Mouse (Mus musculus) stomach, postnatal 0 days (tissue): ENCODE measurements around the gene Zfp524. TPM values are rescaled to one million over a fixed set of nuclear protein-coding genes. Genes with fewer than 3 reads are reported as not detected.
A peak's percentile ranks its signal among the peaks of the same experiment; 100 is the strongest.

Source experiments
- ATAC-seq: fragments of 200-750 bp; cut with Nextera tagmentation; 2 replicates; pipeline ENCODE4 v1.8.0; 2017; ENCODE audit not compliant: low FRiP score, low TSS enrichment
- DNase-seq: peaks from one replicate; pipeline ENCODE4 v3.0.0-alpha.2; 2016; ENCODE audit warnings: low spot score
- H3K27ac ChIP-seq: fragments of 300-500 bp; sonication (generic); replicated peaks from 2 replicates; pipeline ENCODE4 v1.5.1; 2014; ENCODE audit warnings: mild to moderate bottlenecking, control low read depth
- H3K27me3 ChIP-seq: fragments of 300-500 bp; sonication (generic); 2 replicates; pipeline ENCODE4 v1.6.1; 2014; ENCODE audit warnings: low read length; ENCODE audit not compliant: control insufficient read depth, insufficient read depth
- H3K36me3 ChIP-seq: fragments of 300-500 bp; sonication (generic); 2 replicates; pipeline ENCODE4 v1.6.1; 2014; ENCODE audit warnings: low read length, mixed read lengths; ENCODE audit not compliant: control insufficient read depth, insufficient read depth
- H3K4me1 ChIP-seq: fragments of 300-500 bp; sonication (generic); replicated peaks from 2 replicates; pipeline ENCODE4 v1.6.1; 2014; ENCODE audit warnings: antibody characterized with exemption; ENCODE audit not compliant: control insufficient read depth, insufficient read depth
- H3K4me2 ChIP-seq: fragments of 300-500 bp; sonication (generic); replicated peaks from 2 replicates; pipeline ENCODE4 v1.6.1; 2014; ENCODE audit warnings: low read depth, mild to moderate bottlenecking, control low read depth, moderate library complexity
- H3K4me3 ChIP-seq: fragments of 300-500 bp; sonication (generic); 2 replicates; pipeline ENCODE4 v1.5.1; 2014; ENCODE audit warnings: low read depth, low read length, control low read depth
- H3K9ac ChIP-seq: fragments of 300-500 bp; sonication (generic); 2 replicates; pipeline ENCODE4 v1.6.1; 2014; ENCODE audit warnings: mild to moderate bottlenecking, low read length, control low read depth, mixed read lengths
- H3K9me3 ChIP-seq: fragments of 300-500 bp; sonication (generic); 2 replicates; pipeline ENCODE4 v1.6.1; 2016; ENCODE audit warnings: low read length; ENCODE audit not compliant: control insufficient read depth
- CTCF ChIP-seq: IDR thresholded peaks from 2 replicates; pipeline ENCODE4 v1.5.1; 2016; ENCODE audit warnings: antibody characterized with exemption, low read depth, mild to moderate bottlenecking, moderate library complexity
- EP300 ChIP-seq: optimal IDR thresholded peaks from 2 replicates; pipeline ENCODE3; 2016; ENCODE audit warnings: antibody characterized with exemption
- WGBS: fragments of 180-500 bp; shearing (Covaris S2); extraction: QIAGEN DNeasy Blood & Tissue Kit; methylation state at CpG from one replicate; pipeline ENCODE4 v1.1.7; 2014; 5-methylcytosine and 5-hydroxymethylcytosine counted together
- polyA plus RNA-seq: library from polyadenylated mRNA; unstranded; fragments of >200 nt; fragmentation: Nextera tagmentation; extraction: Ambion mirVana; gene quantifications from 2 replicates; pipeline ENCODE4 v1.2.1, GENCODE M21; 2015

Zfp524 gene
- polyA plus RNA-seq, 1 experiment from 2014 or later = 14.0 TPM

DNA sequence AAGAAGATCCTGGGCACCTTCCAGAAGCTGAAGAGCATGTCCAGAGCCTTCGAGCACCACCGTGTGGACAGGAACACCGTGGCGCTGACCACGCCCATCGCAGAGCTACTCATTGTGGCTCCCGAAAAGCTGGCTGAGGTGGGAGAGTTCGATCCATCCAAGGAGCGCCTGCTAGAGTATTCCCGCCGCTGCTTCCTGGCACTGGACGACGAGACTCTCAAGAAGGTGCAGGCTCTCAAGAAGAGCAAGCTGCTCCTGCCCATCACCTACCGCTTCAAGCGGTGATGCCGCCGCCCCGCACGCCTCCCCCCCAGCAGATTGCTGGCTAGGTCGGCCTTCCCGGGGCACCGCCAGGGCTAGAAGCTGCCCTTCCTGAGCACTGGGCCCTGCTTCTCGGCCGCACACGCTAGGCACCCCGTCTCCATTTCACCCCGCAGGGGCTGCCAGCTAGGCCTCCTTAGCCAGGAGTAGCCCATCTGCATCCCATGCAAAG, 46.1 kb downstream of the Zfp524 start:
- H3K9ac ChIP-seq = peak overlapping the region; percentile 96
- peak overlapping the region; percentile 99 for H3K27ac ChIP-seq
- H3K36me3 ChIP-seq = no peaks in the 10 kb centered on the region
- peaks cover 5% of the 10 kb centered on the region; the same call in 1 of the 2 replicates for H3K27me3 ChIP-seq
- peak overlapping the region; percentile 67 for H3K4me3 ChIP-seq
- H3K9me3 ChIP-seq = no peaks in the 10 kb centered on the region
- 4% methylated on average over 25 of the region's 27 CpGs for WGBS
- TF ChIP-seq EP300 (no peak), CTCF (peak; percentile 87)
- peak; percentile 84 for DNase-seq
- peak overlapping the region; percentile 90 for H3K4me2 ChIP-seq
- ATAC-seq = no peak
- 0 out of 2 replicates have a peak, but pooled peaks cover 4% of the 10 kb centered on the region for H3K4me1 ChIP-seq

DNA sequence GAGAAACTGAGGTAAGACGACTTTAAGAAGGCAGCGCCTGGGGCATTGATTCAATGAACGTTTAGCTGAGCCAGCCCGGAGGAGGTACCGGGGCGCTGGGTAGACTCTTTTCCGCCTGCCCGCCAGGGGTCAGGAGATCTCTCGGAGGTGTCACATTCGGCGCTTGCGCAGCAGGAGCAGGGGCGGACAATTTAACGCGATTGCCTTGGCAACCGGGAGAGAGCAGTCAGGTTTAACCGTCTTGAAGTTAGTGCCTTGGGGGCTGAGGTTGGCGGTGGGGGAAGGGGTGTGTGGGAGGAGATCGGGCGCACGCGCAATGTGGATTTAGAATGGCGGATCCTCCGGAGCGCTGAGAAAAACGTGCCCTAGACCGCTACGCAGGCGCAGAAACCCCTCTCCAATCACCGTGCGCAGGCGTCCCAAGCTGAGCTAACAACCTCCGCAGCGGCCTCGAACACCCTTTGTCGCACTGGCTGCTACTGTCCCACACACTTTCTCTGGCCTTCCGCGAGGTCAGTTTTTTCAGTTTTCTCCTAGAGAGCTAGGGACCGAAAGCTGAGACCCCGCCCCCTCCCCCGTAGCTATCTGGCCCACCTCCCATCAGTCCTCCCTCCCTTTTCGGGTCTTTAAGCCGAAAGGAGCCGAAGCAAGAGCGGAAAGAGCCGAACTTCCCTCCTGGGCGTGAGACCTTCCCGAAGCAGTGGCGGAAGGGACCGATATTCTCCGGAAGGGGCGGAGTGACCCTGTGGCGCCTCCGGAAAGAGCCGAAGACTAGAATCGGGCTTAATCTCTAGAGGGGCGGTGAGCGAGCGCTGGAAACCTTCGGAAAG, 46.9 kb downstream of the Zfp524 start:
- under 1% methylated on average over 60 of the region's 60 CpGs for WGBS
- peak; percentile 93 for ATAC-seq
- H3K4me2 ChIP-seq = peak overlapping the region; percentile 90
- H3K27me3 ChIP-seq = no peaks in the 10 kb centered on the region
- peak overlapping the region; percentile 99 for H3K27ac ChIP-seq
- TF ChIP-seq EP300 (no peak), CTCF (peak; percentile 79)
- H3K4me1 ChIP-seq = 0 out of 2 replicates have a peak, but pooled peaks cover 4% of the 10 kb centered on the region
- H3K9me3 ChIP-seq = no peaks in the 10 kb centered on the region
- H3K4me3 ChIP-seq = peak overlapping the region; percentile 67
- DNase-seq = peak; percentile 95
- peak overlapping the region; percentile 96 for H3K9ac ChIP-seq
- H3K36me3 ChIP-seq = no peaks in the 10 kb centered on the region; the same call in 1 of the 2 replicates

DNA sequence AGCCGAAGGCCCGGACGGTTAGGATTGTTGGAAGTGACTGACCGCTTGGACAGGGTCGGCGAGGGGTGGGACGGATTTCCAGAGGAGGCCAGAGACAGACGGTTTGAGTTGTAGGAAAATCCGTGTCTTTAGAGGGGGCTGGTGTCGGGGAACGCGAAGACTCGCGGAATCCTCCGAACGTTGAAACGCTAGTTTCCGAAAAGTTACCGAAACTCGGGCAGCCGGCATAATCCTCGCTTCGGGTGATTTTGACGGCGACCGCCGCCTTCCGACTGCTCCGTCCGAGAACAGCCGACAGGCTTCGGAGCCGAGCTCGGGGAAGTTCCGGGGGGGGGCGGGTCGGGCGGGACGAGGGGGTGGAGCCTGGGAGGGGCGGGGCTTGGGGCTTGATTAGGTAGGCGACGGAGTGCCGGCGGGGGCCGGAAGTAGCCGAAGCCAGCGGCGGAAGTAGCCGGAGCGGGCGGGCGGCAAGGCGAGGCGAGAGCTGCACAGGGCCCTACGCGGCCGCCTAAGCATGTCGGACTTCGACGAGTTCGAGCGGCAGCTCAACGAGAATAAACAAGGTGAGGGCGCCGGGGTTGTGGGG, 47.7 kb downstream of the Zfp524 start, which contains the start of gene U2af2:
Gene U2af2, plus strand, starts transcription at position 370 of the 586 bp plus-strand sequence.
- H3K27ac ChIP-seq = peak within 1 kb of the TSS; percentile 99
- no peaks in the 10 kb centered on the region for H3K9me3 ChIP-seq
- TF ChIP-seq CTCF (no peak), EP300 (no peak)
- 0 out of 2 replicates have a peak, but pooled peaks cover 4% of the 10 kb centered on the region for H3K4me1 ChIP-seq
- DNase-seq (peak; percentile 98), ATAC-seq (peak; percentile 88)
- no peaks in the 10 kb centered on the region for H3K27me3 ChIP-seq
- H3K9ac ChIP-seq = peak within 1 kb of the TSS; percentile 96
- under 1% methylated on average over 63 of the region's 65 CpGs for WGBS
- H3K4me3 ChIP-seq = peak within 1 kb of the TSS; percentile 67
- no peaks in the 10 kb centered on the region; the same call in 1 of the 2 replicates for H3K36me3 ChIP-seq
- H3K4me2 ChIP-seq = peak within 1 kb of the TSS; percentile 90

DNA sequence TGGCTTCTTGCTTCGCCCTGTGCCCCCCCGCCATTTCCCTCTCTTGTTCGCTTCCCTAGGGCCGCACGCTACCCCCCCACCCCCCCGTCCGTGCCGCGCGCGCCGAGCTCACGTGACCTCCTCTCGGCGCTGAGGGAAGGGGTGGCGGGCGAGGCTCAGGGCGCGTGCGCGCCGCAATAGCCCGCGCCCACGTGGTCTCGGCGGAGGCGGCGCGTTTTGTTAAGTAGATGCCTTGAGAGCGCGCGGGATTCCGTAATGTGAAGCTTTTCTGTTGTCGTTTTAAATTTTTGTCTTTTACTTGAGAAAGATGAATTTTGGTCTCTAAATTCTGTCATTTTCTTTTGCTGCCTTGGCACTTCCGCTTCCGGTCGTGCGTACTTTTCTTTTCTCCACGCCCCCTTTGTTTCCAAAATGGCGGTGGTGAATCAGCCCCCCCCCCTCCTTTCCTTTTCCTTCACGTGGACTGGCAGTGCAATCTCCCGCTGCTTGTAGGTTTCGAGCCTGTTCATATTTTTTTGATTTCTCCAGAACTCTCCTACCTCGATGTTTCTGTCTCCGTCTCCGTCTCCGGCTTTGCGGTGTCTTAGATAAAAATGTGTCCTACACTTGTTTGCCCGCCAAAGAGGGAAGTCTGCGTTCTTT, 48.3 kb downstream of the Zfp524 start:
- Histone ChIP-seq H3K27ac (peak overlapping the region; percentile 99), H3K4me1 (0 out of 2 replicates have a peak, but pooled peaks cover 4% of the 10 kb centered on the region), H3K9me3 (no peaks in the 10 kb centered on the region), H3K4me3 (peak overlapping the region; percentile 67), H3K4me2 (peak overlapping the region; percentile 90), H3K27me3 (no peaks in the 10 kb centered on the region), H3K9ac (peak overlapping the region; percentile 96), H3K36me3 (peaks cover 4% of the 10 kb centered on the region)
- under 1% methylated on average over 46 of the region's 51 CpGs for WGBS
- DNase-seq = peak; percentile 83
- TF ChIP-seq CTCF (no peak), EP300 (no peak)
- ATAC-seq = peak; percentile 67

DNA sequence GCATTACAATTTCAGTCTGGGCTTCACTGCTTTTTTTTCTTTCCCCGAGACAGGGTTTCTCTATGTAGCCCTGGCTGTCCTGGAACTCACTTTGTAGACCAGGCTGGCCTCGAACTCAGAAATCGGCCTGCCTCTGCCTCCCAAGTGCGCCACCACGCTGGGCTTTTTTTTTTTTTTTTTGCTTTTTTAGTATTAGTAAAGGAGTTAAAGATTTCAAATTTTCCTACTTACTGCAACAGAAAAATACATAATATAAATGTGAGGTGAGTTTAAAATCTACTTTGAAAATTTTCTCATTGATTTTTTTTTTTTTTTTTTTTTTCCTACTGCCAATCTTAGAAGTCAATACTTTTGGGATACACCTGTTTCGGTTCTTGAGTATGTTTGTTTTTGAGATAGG, 50.7 kb downstream of the Zfp524 start:
- no peak overlapping the region for H3K4me2 ChIP-seq
- 87% methylated on average over 6 of the region's 6 CpGs for WGBS
- TF ChIP-seq CTCF = no peak
- no peak for TF ChIP-seq EP300
- 0 out of 2 replicates have a peak, but pooled peaks cover 4% of the 10 kb centered on the region for H3K4me1 ChIP-seq
- DNase-seq = no peak
- H3K4me3 ChIP-seq = no peak overlapping the region
- no peaks in the 10 kb centered on the region for H3K27me3 ChIP-seq
- ATAC-seq = no peak
- H3K9ac ChIP-seq = no peak overlapping the region
- H3K36me3 ChIP-seq = peaks cover 13% of the 10 kb centered on the region
- no peak overlapping the region for H3K27ac ChIP-seq
- H3K9me3 ChIP-seq = no peaks in the 10 kb centered on the region

Other genes with a start within 250 kb of the Zfp524 start
- not detected in 2 replicates for gene Fam71e2, start 243.1 kb upstream of the Zfp524 start, polyA plus RNA-seq
- 0.42 and 0.65 TPM in 2 replicates for gene Il11, start 231.6 kb upstream of the Zfp524 start, polyA plus RNA-seq
- gene Tmem190, start 231.5 kb upstream of the Zfp524 start, polyA plus RNA-seq = 0.42 and 0.80 TPM in 2 replicates
- 69.0 and 70.7 TPM in 2 replicates for gene Tmem238, start 224.8 kb upstream of the Zfp524 start, polyA plus RNA-seq
- 322 and 359 TPM in 2 replicates for gene Rpl28, start 221.5 kb upstream of the Zfp524 start, polyA plus RNA-seq
- 95.5 and 111 TPM in 2 replicates for gene Ube2s, start 201.8 kb upstream of the Zfp524 start, polyA plus RNA-seq
- 0.15 and 0.16 TPM in 2 replicates for gene Shisa7, start 169.7 kb upstream of the Zfp524 start, polyA plus RNA-seq
- 17.5 and 21.7 TPM in 2 replicates for gene Isoc2b, start 144.2 kb upstream of the Zfp524 start, polyA plus RNA-seq
- 0.56 and 0.67 TPM in 2 replicates for gene Isoc2a, start 137.3 kb upstream of the Zfp524 start, polyA plus RNA-seq
- gene Gm36210, start 107.9 kb upstream of the Zfp524 start, polyA plus RNA-seq = not detected in 2 replicates
- gene Zfp628, start 99.2 kb upstream of the Zfp524 start, polyA plus RNA-seq = 1.8 and 1.9 TPM in 2 replicates
- 2.3 and 2.5 TPM in 2 replicates for gene Nat14, start 92.4 kb upstream of the Zfp524 start, polyA plus RNA-seq
- 1.3 and 1.9 TPM in 2 replicates for gene Ssc5d, start 88.6 kb upstream of the Zfp524 start, polyA plus RNA-seq
- 0.15 TPM in 1 of 2 replicates, not detected in the other for gene Sbk2, start 50.0 kb upstream of the Zfp524 start, polyA plus RNA-seq
- gene Sbk3, start 43.2 kb upstream of the Zfp524 start, polyA plus RNA-seq = 0.04 TPM in 1 of 2 replicates, not detected in the other
- gene Zfp579, start 18.3 kb upstream of the Zfp524 start, polyA plus RNA-seq = 10.9 and 15.0 TPM in 2 replicates
- gene Fiz1, start 282 bp downstream of the Zfp524 start, polyA plus RNA-seq = 14.9 and 17.8 TPM in 2 replicates
- gene Gm44973, start 1.1 kb downstream of the Zfp524 start, polyA plus RNA-seq = 3.3 and 3.7 TPM in 2 replicates
- 2.2 and 2.3 TPM in 2 replicates for gene Zfp865, start 6.0 kb downstream of the Zfp524 start, polyA plus RNA-seq
- 13.6 and 14.6 TPM in 2 replicates for gene Ccdc106, start 6.1 kb downstream of the Zfp524 start, polyA plus RNA-seq
- gene 4632433K11Rik, start 19.7 kb downstream of the Zfp524 start, polyA plus RNA-seq = not detected in 2 replicates
- 4.1 and 4.3 TPM in 2 replicates for gene Zfp784, start 24.0 kb downstream of the Zfp524 start, polyA plus RNA-seq
- gene Zfp580, start 37.1 kb downstream of the Zfp524 start, polyA plus RNA-seq = 21.0 and 21.6 TPM in 2 replicates
- 49.2 and 50.1 TPM in 2 replicates for gene U2af2, start 47.7 kb downstream of the Zfp524 start, polyA plus RNA-seq
- 41.0 and 44.5 TPM in 2 replicates for gene Epn1, start 65.8 kb downstream of the Zfp524 start, polyA plus RNA-seq
- not detected in 2 replicates for gene Rfpl4, start 102.5 kb downstream of the Zfp524 start, polyA plus RNA-seq
- gene Rasl2-9, start 111.5 kb downstream of the Zfp524 start, polyA plus RNA-seq = 0.35 and 0.50 TPM in 2 replicates
- 0.01 TPM in 1 of 2 replicates, not detected in the other for gene Vmn1r55, start 135.3 kb downstream of the Zfp524 start, polyA plus RNA-seq
- gene Vmn1r56, start 182.3 kb downstream of the Zfp524 start, polyA plus RNA-seq = not detected in 2 replicates
- gene Vmn1r57, start 204.1 kb downstream of the Zfp524 start, polyA plus RNA-seq = not detected in 2 replicates